Mouse (Mus musculus) stomach, embryonic 16.5 days (tissue): ENCODE data around the gene Esrrb. TPM values are rescaled to one million over a fixed set of nuclear protein-coding genes. Genes with fewer than 3 reads are reported as not detected.

Source experiments
- ATAC-seq: fragments of 200-750 bp; cut with Nextera tagmentation; 2 replicates; pipeline ENCODE4 v1.8.0; 2017; ENCODE audit warnings: moderate number of reproducible peaks, moderate TSS enrichment; ENCODE audit not compliant: insufficient read depth, low FRiP score
- H3K27ac ChIP-seq: fragments of 300-500 bp; sonication (generic); 2 replicates; pipeline ENCODE4 v1.5.1; 2014; ENCODE audit warnings: low read length
- H3K27me3 ChIP-seq: fragments of 300-500 bp; sonication (generic); 2 replicates; pipeline ENCODE4 v1.6.1; 2014; ENCODE audit warnings: low read length, control low read depth, mixed read lengths; ENCODE audit not compliant: control insufficient read depth, insufficient read depth
- H3K36me3 ChIP-seq: fragments of 300-500 bp; sonication (generic); 2 replicates; pipeline ENCODE4 v1.6.1; 2014; ENCODE audit warnings: low read length; ENCODE audit not compliant: control insufficient read depth, insufficient read depth
- H3K4me1 ChIP-seq: fragments of 300-500 bp; sonication (generic); 2 replicates; pipeline ENCODE4 v1.6.1; 2014; ENCODE audit warnings: low read length, control low read depth, mixed read lengths; ENCODE audit not compliant: control insufficient read depth, insufficient read depth
- H3K4me2 ChIP-seq: fragments of 300-500 bp; sonication (generic); 2 replicates; pipeline ENCODE4 v1.6.1; 2014; ENCODE audit warnings: low read depth, low read length, mixed read lengths
- H3K4me3 ChIP-seq: fragments of 300-500 bp; sonication (generic); replicated peaks from 2 replicates; pipeline ENCODE4 v1.5.1; 2014; ENCODE audit warnings: mild to moderate bottlenecking, low read length
- H3K9ac ChIP-seq: fragments of 300-500 bp; sonication (generic); 2 replicates; pipeline ENCODE4 v1.6.1; 2014; ENCODE audit warnings: low read length
- H3K9me3 ChIP-seq: fragments of 300-500 bp; sonication (generic); replicated peaks from 2 replicates; pipeline ENCODE4 v1.6.1; 2016; ENCODE audit warnings: low read length, control low read depth; ENCODE audit not compliant: control insufficient read depth
- WGBS: fragments of 180-500 bp; shearing (Covaris S2); extraction: QIAGEN DNeasy Blood & Tissue Kit; methylation state at CpG from one replicate; pipeline ENCODE4 v1.1.7; 2014; 5-methylcytosine and 5-hydroxymethylcytosine counted together
- polyA plus RNA-seq: library from polyadenylated mRNA; unstranded; fragments of >200 nt; fragmentation: Nextera tagmentation; extraction: Ambion mirVana; gene quantifications from 2 replicates; pipeline ENCODE4 v1.2.1, GENCODE M21; 2015

The Esrrb gene
- polyA plus RNA-seq, 1 experiment from 2014 or later, result 0.26 TPM

- H3K27me3 ChIP-seq, result no peaks in the 10 kb centered on the region
- 49% methylated on average over 12 of the region's 12 CpGs for WGBS
- ATAC-seq, result no peak
- H3K9ac ChIP-seq, result no peak overlapping the region
- no peaks in the 10 kb centered on the region for H3K9me3 ChIP-seq
- H3K27ac ChIP-seq, result no peak overlapping the region
- no peaks in the 10 kb centered on the region for H3K36me3 ChIP-seq
- H3K4me3 ChIP-seq, result no peak overlapping the region
- no peak overlapping the region for H3K4me2 ChIP-seq
- H3K4me1 ChIP-seq, result no peaks in the 10 kb centered on the region
Observed at GRCm38 (mm10) chr12:86473630-86474029, 112.7 kb downstream of the Esrrb start.

- Histone ChIP-seq H3K4me3 (no peak overlapping the region), H3K4me2 (no peak overlapping the region), H3K9me3 (no peaks in the 10 kb centered on the region), H3K27ac (no peak overlapping the region), H3K4me1 (no peaks in the 10 kb centered on the region), H3K36me3 (no peaks in the 10 kb centered on the region), H3K9ac (no peak overlapping the region), H3K27me3 (no peaks in the 10 kb centered on the region)
- no peak for ATAC-seq
- WGBS, result 63% methylated on average over 7 of the region's 7 CpGs
Observed at GRCm38 (mm10) chr12:86475994-86476393, 115.1 kb downstream of the Esrrb start.

GRCm38 (mm10) chr12:86478908-86479307 is 118.0 kb downstream of the Esrrb start:
- no peaks in the 10 kb centered on the region for H3K27me3 ChIP-seq
- WGBS, result 77% methylated on average over 5 of the region's 5 CpGs
- H3K9me3 ChIP-seq, result no peaks in the 10 kb centered on the region
- no peak overlapping the region for H3K4me2 ChIP-seq
- no peak for ATAC-seq
- no peak overlapping the region for H3K4me3 ChIP-seq
- no peak overlapping the region for H3K27ac ChIP-seq
- no peak overlapping the region for H3K9ac ChIP-seq
- no peaks in the 10 kb centered on the region for H3K36me3 ChIP-seq
- H3K4me1 ChIP-seq, result no peaks in the 10 kb centered on the region

GRCm38 (mm10) chr12:86482029-86482428 is 121.1 kb downstream of the Esrrb start:
- no peak overlapping the region for H3K4me2 ChIP-seq
- H3K9me3 ChIP-seq, result no peaks in the 10 kb centered on the region
- WGBS, result 76% methylated on average over 6 of the region's 6 CpGs
- no peak for ATAC-seq
- no peaks in the 10 kb centered on the region for H3K36me3 ChIP-seq
- H3K4me3 ChIP-seq, result no peak overlapping the region
- no peaks in the 10 kb centered on the region for H3K27me3 ChIP-seq
- H3K27ac ChIP-seq, result no peak overlapping the region
- H3K4me1 ChIP-seq, result no peaks in the 10 kb centered on the region
- no peak overlapping the region for H3K9ac ChIP-seq

- Histone ChIP-seq H3K4me1 (no peaks in the 10 kb centered on the region), H3K9ac (no peak overlapping the region), H3K27me3 (no peaks in the 10 kb centered on the region), H3K36me3 (no peaks in the 10 kb centered on the region), H3K4me2 (no peak overlapping the region), H3K27ac (no peak overlapping the region), H3K4me3 (no peak overlapping the region), H3K9me3 (no peaks in the 10 kb centered on the region)
- 44% methylated on average over 5 of the region's 5 CpGs for WGBS
- ATAC-seq, result no peak
Observed at GRCm38 (mm10) chr12:86483413-86483841, 122.5 kb downstream of the Esrrb start.

- no peak overlapping the region for H3K4me3 ChIP-seq
- no peak overlapping the region for H3K4me2 ChIP-seq
- no peak for ATAC-seq
- H3K9me3 ChIP-seq, result no peaks in the 10 kb centered on the region
- no peak overlapping the region for H3K27ac ChIP-seq
- no peaks in the 10 kb centered on the region for H3K4me1 ChIP-seq
- WGBS, result 57% methylated on average over 3 of the region's 3 CpGs
- H3K36me3 ChIP-seq, result no peaks in the 10 kb centered on the region
- H3K9ac ChIP-seq, result no peak overlapping the region
- no peaks in the 10 kb centered on the region for H3K27me3 ChIP-seq
Observed at GRCm38 (mm10) chr12:86488005-86488404, 127.1 kb downstream of the Esrrb start.

- H3K9ac ChIP-seq, result no peak overlapping the region
- no peaks in the 10 kb centered on the region for H3K27me3 ChIP-seq
- no peak overlapping the region for H3K4me3 ChIP-seq
- no peaks in the 10 kb centered on the region for H3K4me1 ChIP-seq
- H3K27ac ChIP-seq, result no peak overlapping the region
- no peak overlapping the region for H3K4me2 ChIP-seq
- H3K36me3 ChIP-seq, result no peaks in the 10 kb centered on the region
- ATAC-seq, result no peak
- 71% methylated on average over 5 of the region's 5 CpGs for WGBS
- H3K9me3 ChIP-seq, result no peaks in the 10 kb centered on the region
Observed at GRCm38 (mm10) chr12:86490052-86490451, 129.1 kb downstream of the Esrrb start.

GRCm38 (mm10) chr12:86491500-86491899 is 130.6 kb downstream of the Esrrb start:
- Histone ChIP-seq H3K9ac (no peak overlapping the region), H3K4me2 (no peak overlapping the region), H3K27ac (no peak overlapping the region), H3K27me3 (no peaks in the 10 kb centered on the region), H3K4me1 (no peaks in the 10 kb centered on the region), H3K9me3 (no peaks in the 10 kb centered on the region), H3K36me3 (no peaks in the 10 kb centered on the region), H3K4me3 (no peak overlapping the region)
- WGBS, result 68% methylated on average over 3 of the region's 3 CpGs
- no peak for ATAC-seq

- Histone ChIP-seq H3K36me3 (no peaks in the 10 kb centered on the region), H3K9me3 (no peaks in the 10 kb centered on the region), H3K4me1 (no peaks in the 10 kb centered on the region), H3K27me3 (no peaks in the 10 kb centered on the region), H3K4me2 (0 out of 2 replicates have a peak overlapping the region, but pooled peaks have one; percentile 9), H3K9ac (no peak overlapping the region), H3K27ac (no peak overlapping the region), H3K4me3 (no peak overlapping the region; the same call in 1 of the 2 replicates)
- 26% methylated on average over 6 of the region's 9 CpGs for WGBS
- ATAC-seq, result peak; percentile 35; the same call in 1 of the 2 replicates
Observed at GRCm38 (mm10) chr12:86492822-86493221, 131.9 kb downstream of the Esrrb start.

GRCm38 (mm10) chr12:86497126-86497525 is 136.2 kb downstream of the Esrrb start:
- Histone ChIP-seq H3K27ac (no peak overlapping the region), H3K27me3 (no peaks in the 10 kb centered on the region), H3K4me1 (0 out of 2 replicates have a peak, but pooled peaks cover 7% of the 10 kb centered on the region), H3K36me3 (no peaks in the 10 kb centered on the region), H3K4me3 (no peak overlapping the region), H3K9ac (no peak overlapping the region), H3K9me3 (no peaks in the 10 kb centered on the region), H3K4me2 (no peak overlapping the region)
- 90% methylated on average over 4 of the region's 4 CpGs for WGBS
- no peak for ATAC-seq
